Mouse (Mus musculus): ENCODE results near the gene Olfr555.
"Not testable (repeated sequence)": the region's sequence is repeated elsewhere in the genome, so short reads cannot be mapped to it uniquely, and the experiment has no call there.

- not testable (repeated sequence) for TF ChIP-seq MYOD1 (IDR thresholded peaks at IDR 0.05; ENCODE audit: control insufficient read depth, insufficient read length, low read depth); CTCF (IDR thresholded peaks at IDR 0.05; ENCODE audit: control insufficient read depth, insufficient read depth, insufficient read length); USF1 (IDR thresholded peaks at IDR 0.05; ENCODE audit: low read depth)
Measured at GRCm38 (mm10) chr7:102620368-102620767, 38.3 kb upstream of the Olfr555 start.
